Mouse (Mus musculus): ENCODE measurements around the gene Ccdc74a.
A peak's percentile ranks its signal among the peaks of the same experiment; 100 is the strongest.
"Not testable (repeated sequence)": the region's sequence is repeated elsewhere in the genome, so short reads cannot be mapped to it uniquely, and the experiment has no call there.

The Ccdc74a gene

GRCm38 (mm10) chr16:17646310-17647114 is at the start of gene Ccdc74a:
Ccdc74a (plus strand) TSS chr16:17646470.
- DNase-seq (ENCODE audit: low spot score in 2 of 2) = peak; percentile 73 to 75

DNA sequence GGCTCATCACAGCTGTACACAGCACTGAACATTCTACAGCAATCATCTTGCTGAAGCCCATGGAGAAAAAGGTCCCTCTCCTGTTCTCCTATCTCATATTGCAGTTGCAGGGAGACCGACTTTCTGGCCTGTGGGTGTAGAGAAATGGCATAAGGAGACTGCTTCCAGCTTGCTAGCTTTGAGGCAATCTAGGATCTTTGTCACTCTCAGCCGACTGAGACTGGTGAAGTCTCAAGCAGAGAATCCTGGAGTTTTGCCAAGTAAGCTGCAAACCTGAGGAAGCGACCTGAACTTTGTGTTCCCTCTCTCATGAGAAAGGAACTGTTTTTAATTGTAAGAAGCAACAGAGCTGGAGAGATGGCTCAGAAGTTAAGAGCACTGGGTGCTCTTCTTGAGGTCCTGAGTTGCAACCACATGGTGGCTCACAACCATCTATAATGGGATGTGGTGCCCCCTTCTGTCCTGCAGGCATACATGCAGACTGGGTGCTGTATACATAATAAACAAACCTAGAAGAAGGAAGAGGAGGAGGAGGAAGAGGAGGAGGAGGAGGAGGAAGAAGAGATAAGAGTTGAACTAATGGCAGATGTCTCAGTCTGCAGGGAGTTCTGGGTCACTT is 45.2 kb upstream of the Ccdc74a start:
- DNase-seq (ENCODE audit: low spot score in 2 of 2) = no peak

GRCm38 (mm10) chr16:17604941-17605340 is 41.3 kb upstream of the Ccdc74a start:
- no peak for DNase-seq (ENCODE audit: low spot score in 2 of 2)

- no peak for DNase-seq (ENCODE audit: low spot score in 2 of 2)
These were observed 40.6 kb upstream of the Ccdc74a start for GRCm38 (mm10) chr16:17605684-17606083.

DNA sequence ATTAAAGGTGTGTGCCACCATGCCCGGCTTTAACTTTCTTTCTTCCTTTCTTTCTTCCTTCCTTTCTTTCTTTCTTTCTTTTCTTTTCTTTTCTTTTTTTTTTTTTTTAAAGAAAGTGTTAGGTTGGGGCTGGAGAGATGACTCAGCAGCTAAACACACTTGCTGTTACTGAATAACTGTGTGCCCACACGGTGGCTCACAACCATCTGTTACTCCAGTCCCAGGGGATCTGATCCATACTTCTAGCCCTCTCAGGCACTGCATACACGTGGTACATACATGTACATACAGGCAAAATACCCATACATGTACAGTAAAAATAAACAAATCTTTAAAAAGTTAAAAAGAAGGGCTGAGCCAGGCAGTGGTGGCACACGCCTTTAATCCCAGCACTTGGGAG is 34.9 kb upstream of the Ccdc74a start:
- no peak for DNase-seq (ENCODE audit: low spot score in 2 of 2)

GRCm38 (mm10) chr16:17614740-17615139 is 31.5 kb upstream of the Ccdc74a start:
- not testable (repeated sequence) for DNase-seq (ENCODE audit: low spot score in 2 of 2)

GRCm38 (mm10) chr16:17616212-17616611 is 30.1 kb upstream of the Ccdc74a start:
- no peak for DNase-seq (ENCODE audit: low spot score in 2 of 2)

GRCm38 (mm10) chr16:17617922-17618565 is 28.2 kb upstream of the Ccdc74a start:
- peak in 1 of 2 experiments; percentile 33 for DNase-seq (ENCODE audit: low spot score in 2 of 2)

GRCm38 (mm10) chr16:17619198-17620105 is 26.8 kb upstream of the Ccdc74a start, which contains the start of gene Smpd4:
Smpd4 (plus strand) TSS chr16:17619354.
- peak; percentile 81 to 97 for DNase-seq (ENCODE audit: low spot score in 2 of 2)

DNA sequence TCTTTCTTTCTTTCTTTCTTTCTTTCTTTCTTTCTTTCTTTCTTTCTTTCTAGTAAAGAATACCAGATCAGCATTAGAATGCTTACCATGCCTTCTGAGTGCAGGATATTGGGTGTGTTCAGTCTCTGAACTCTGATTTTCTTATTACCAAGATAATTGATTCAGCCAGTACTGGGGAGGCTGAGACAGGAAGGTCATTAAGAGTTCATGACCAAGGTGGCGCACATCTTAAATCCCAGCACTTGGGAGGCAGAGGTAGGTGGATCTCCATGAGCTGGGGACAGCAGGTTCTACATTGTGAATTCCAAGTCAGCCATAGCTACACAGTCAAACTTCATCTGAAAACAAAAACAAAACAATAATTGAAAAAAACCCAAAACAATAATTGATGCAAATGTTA is 24.3 kb upstream of the Ccdc74a start:
- no peak for DNase-seq (ENCODE audit: low spot score in 2 of 2)

GRCm38 (mm10) chr16:17625488-17626268 is 20.6 kb upstream of the Ccdc74a start:
- DNase-seq (ENCODE audit: low spot score in 2 of 2) = no peak

- DNase-seq (ENCODE audit: low spot score in 2 of 2) = no peak
These were observed 20.1 kb upstream of the Ccdc74a start for GRCm38 (mm10) chr16:17626269-17626555.

DNA sequence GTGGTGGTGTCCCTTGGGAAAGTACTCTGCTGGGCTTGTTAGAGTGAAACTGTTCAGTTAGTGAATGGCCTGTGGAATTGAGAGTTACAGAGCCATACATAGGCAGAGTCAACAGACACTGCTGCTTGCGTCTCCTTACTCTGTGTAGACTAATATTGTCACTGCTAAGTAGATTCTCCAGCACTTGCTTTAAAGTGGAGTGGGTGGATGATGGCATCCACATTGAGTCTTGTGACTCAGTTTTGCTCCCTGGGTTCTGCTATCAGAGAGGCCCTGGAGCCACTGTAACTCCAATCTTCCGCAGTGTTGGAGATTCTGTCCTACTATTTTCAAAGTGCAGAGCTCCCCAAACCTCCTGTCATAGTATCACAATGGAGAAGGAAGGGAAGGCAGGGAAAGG is 13.7 kb upstream of the Ccdc74a start:
- no peak for DNase-seq (ENCODE audit: low spot score in 2 of 2)

- DNase-seq (ENCODE audit: low spot score in 2 of 2) = no peak
These were observed 12.6 kb upstream of the Ccdc74a start for GRCm38 (mm10) chr16:17633481-17634181.

DNA sequence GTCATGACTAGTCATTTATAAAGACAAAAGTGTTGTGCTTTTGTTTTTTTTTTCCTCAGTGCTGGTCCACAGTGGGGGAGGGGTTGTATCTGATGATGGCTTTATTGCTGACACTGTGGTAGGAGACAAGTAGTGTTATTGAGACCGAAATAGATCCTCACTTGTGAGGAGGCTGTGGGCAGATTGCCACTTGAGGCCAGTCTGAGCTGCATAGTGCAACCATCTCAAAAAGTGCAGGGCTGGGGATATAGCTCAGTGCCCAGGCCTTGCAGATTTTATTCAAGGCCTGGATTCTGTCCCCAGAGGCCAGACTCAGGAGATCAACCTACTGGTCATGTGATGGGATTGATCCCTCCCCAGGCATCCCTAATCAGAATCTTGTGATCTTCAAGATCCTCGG is 9.4 kb upstream of the Ccdc74a start:
- no peak for DNase-seq (ENCODE audit: low spot score in 2 of 2)

GRCm38 (mm10) chr16:17637610-17638009 is 8.7 kb upstream of the Ccdc74a start:
- DNase-seq (ENCODE audit: low spot score in 2 of 2) = no peak

GRCm38 (mm10) chr16:17638036-17638628 is 8.1 kb upstream of the Ccdc74a start:
- no peak for DNase-seq (ENCODE audit: low spot score in 2 of 2)

DNA sequence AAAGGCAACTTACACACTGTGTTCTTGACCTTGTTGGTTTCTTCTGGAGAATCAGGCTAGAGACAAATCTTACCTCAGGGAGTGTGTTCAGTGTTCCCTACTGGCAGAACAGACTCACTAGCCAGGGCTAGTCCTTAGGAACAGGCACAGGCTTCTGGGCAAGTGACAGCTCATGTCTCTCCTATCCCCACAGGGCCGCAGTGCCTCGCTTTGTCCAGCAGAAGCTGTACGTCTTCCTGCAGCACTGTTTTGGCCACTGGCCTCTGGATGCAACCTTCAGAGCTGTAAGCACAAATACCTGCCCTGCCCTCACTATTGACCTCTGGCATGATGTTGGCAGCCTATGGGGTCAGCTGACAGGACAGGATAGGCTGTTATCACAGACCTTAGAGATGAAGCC is 7.2 kb upstream of the Ccdc74a start:
- DNase-seq (ENCODE audit: low spot score in 2 of 2) = no peak

- no peak for DNase-seq (ENCODE audit: low spot score in 2 of 2)
These were observed 6.3 kb upstream of the Ccdc74a start for GRCm38 (mm10) chr16:17639951-17640350.

DNA sequence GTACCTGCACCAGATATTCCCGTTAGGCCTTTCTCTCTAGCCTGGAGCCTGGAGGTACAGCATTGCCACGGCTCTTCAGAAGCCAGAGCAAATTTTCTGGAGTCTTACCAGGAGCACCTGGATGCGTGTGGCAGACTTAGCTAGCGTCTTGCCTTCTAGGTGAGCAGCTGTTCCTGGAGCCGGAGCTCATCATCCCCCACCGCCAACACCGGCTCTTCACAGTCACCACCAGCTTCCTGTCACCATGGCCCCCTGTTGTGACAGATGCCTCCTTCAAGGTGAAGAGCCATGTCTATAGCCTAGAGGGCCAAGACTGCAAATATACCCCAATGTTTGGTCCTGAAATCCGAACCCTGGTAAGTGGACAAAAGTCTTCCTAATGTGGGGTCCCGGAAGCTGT is 5.6 kb upstream of the Ccdc74a start:
- DNase-seq (ENCODE audit: low spot score in 2 of 2) = no peak
